Mouse (Mus musculus): ENCODE results near the gene Galnt5.

GRCm38 (mm10) chr2:57960786-57961185 is 36.9 kb upstream of the Galnt5 start:
- no peak for TF ChIP-seq CTCF (IDR thresholded peaks at IDR 0.05; ENCODE audit: control insufficient read depth, insufficient read depth, insufficient read length)
- TF ChIP-seq USF1 (IDR thresholded peaks at IDR 0.05; ENCODE audit: low read depth) = no peak
- TF ChIP-seq MAX (IDR thresholded peaks at IDR 0.05) = no peak
